Mouse (Mus musculus) yolk sac, embryonic 10.5 days (tissue): ENCODE data around the gene Cpm.
A peak's percentile ranks its signal among the peaks of the same experiment; 100 is the strongest.
"Not testable (repeated sequence)": the region's sequence is repeated elsewhere in the genome, so short reads cannot be mapped to it uniquely, and the experiment has no call there.

Experiments
- DNase-seq: peaks from one replicate; pipeline ENCODE4 v3.0.0-alpha.2; 2017; ENCODE audit warnings: low spot score

Gene Cpm

GRCm38 (mm10) chr10:117705806-117706205, 76.5 kb downstream of the Cpm start:
- DNase-seq: no peak

GRCm38 (mm10) chr10:117706440-117706839, 77.1 kb downstream of the Cpm start:
- no peak for DNase-seq

- DNase-seq: no peak
Observed at GRCm38 (mm10) chr10:117707114-117707838, 78.0 kb downstream of the Cpm start.

GRCm38 (mm10) chr10:117708376-117708775, 79.1 kb downstream of the Cpm start:
- DNase-seq: no peak

- no peak for DNase-seq
Observed at GRCm38 (mm10) chr10:117708856-117709255, 79.6 kb downstream of the Cpm start.

- DNase-seq: no peak
Observed at GRCm38 (mm10) chr10:117709326-117709830, 80.1 kb downstream of the Cpm start.

GRCm38 (mm10) chr10:117709930-117710603, 80.8 kb downstream of the Cpm start:
- peak; percentile 90 for DNase-seq

- DNase-seq: peak; percentile 94
Observed at GRCm38 (mm10) chr10:117710604-117711141, 81.4 kb downstream of the Cpm start, which contains the start of gene Mdm2. Gene Mdm2 (minus strand): TSS chr10:117710758.

GRCm38 (mm10) chr10:117711408-117711807, 82.1 kb downstream of the Cpm start:
- DNase-seq: peak; percentile 47

GRCm38 (mm10) chr10:117712191-117712754, 83.0 kb downstream of the Cpm start:
- peak; percentile 36 for DNase-seq

GRCm38 (mm10) chr10:117712871-117713270, 83.6 kb downstream of the Cpm start:
- no peak for DNase-seq

GRCm38 (mm10) chr10:117713466-117713865, 84.2 kb downstream of the Cpm start:
- DNase-seq: no peak

- no peak for DNase-seq
Observed at GRCm38 (mm10) chr10:117714048-117714545, 84.8 kb downstream of the Cpm start.

- no peak for DNase-seq
Observed at GRCm38 (mm10) chr10:117714928-117715500, 85.7 kb downstream of the Cpm start.

GRCm38 (mm10) chr10:117715654-117716053, 86.4 kb downstream of the Cpm start:
- DNase-seq: not testable (repeated sequence)

- no peak for DNase-seq
Observed at GRCm38 (mm10) chr10:117716686-117717085, 87.4 kb downstream of the Cpm start.

- DNase-seq: peak; percentile 88
Observed at GRCm38 (mm10) chr10:117717583-117717982, 88.3 kb downstream of the Cpm start.

- DNase-seq: no peak
Observed at GRCm38 (mm10) chr10:117718161-117719119, 89.1 kb downstream of the Cpm start.

- DNase-seq: no peak
Observed at GRCm38 (mm10) chr10:117724136-117724718, 94.9 kb downstream of the Cpm start.

- no peak for DNase-seq
Observed at GRCm38 (mm10) chr10:117724804-117725361, 95.6 kb downstream of the Cpm start.
